Mouse (Mus musculus) erythroblast, embryonic 14.5 days (primary cell): Measurements from ENCODE around the gene Scamp2.

Experiments
- GATA1 ChIP-seq: IDR thresholded peaks from 2 replicates; pipeline ENCODE4 v1.6.1; 2012; ENCODE audit warnings: low read length, inconsistent platforms, mixed read lengths
- TAL1 ChIP-seq: IDR thresholded peaks from 3 replicates; pipeline ENCODE4 v1.6.1; 2012; ENCODE audit warnings: low read length, inconsistent platforms, mixed read lengths

DNA sequence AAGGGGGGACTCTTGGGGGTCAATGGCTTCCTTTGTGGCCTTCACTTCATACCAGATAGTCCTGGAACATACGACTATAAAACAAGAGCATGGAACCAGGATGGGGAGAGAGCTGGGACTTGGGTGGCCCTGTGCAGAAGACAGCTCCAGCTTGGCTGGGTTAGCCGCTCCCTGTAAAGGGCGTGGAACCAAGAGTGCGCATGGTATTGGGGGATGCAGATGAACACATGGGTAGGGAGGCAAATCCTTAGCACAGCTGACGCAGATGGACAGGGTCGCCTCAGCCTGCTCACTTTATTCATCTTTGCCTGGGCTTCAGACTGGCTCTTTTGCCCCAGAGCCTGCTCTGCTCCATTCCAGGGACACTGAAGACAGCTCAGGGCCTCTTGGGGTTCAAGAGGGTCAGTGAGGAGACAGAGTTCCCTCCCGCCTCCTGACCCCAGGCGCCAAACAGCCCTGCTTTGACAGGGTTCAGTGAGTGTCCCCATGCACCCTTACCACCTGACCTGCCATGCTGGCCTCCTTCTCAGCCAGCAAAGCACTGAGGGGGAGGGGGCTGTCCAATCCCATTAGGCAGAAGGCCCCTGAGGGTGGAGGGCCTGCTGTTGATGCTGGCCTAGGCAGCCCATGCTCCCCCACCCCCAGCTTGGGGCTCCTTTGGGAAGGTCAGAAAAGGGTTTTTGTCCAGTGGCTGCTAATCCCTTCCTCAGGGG lies 38.3 kb downstream of the Scamp2 start:
- TF ChIP-seq GATA1 (no peak), TAL1 (no peak)
